Mouse (Mus musculus) embryonic facial prominence, embryonic 11.5 days (tissue): ENCODE results near the gene Syn3. TPM values are rescaled to one million over a fixed set of nuclear protein-coding genes. Genes with fewer than 3 reads are reported as not detected.

Experiments
- ATAC-seq: fragments of 200-750 bp; cut with Nextera tagmentation; replicated peaks from 2 replicates; pipeline ENCODE4 v1.8.0; 2017; ENCODE audit warnings: low read depth; ENCODE audit not compliant: insufficient number of reproducible peaks, low FRiP score, low TSS enrichment
- DNase-seq: peaks from one replicate; pipeline ENCODE4 v3.0.0-alpha.2; 2015; ENCODE audit warnings: low spot score
- H3K27ac ChIP-seq: fragments of 300-500 bp; sonication (generic); replicated peaks from 2 replicates; pipeline ENCODE4 v1.5.1; 2014; ENCODE audit warnings: mild to moderate bottlenecking, low read depth, low read length, control low read depth
- H3K27me3 ChIP-seq: fragments of 300-500 bp; sonication (generic); 2 replicates; pipeline ENCODE4 v1.6.1; 2014; ENCODE audit warnings: mild to moderate bottlenecking, low read length, moderate library complexity, mixed read lengths; ENCODE audit not compliant: control insufficient read depth, insufficient read depth
- H3K36me3 ChIP-seq: fragments of 300-500 bp; sonication (generic); replicated peaks from 2 replicates; pipeline ENCODE4 v1.6.1; 2014; ENCODE audit warnings: low read depth, mild to moderate bottlenecking, low read length, moderate library complexity, mixed read lengths; ENCODE audit not compliant: control insufficient read depth, insufficient read depth
- H3K4me1 ChIP-seq: fragments of 300-500 bp; sonication (generic); 2 replicates; pipeline ENCODE4 v1.6.1; 2014; ENCODE audit warnings: low read length, mixed read lengths; ENCODE audit not compliant: control insufficient read depth, insufficient read depth
- H3K4me2 ChIP-seq: fragments of 300-500 bp; sonication (generic); 2 replicates; pipeline ENCODE4 v1.6.1; 2014; ENCODE audit warnings: low read depth, mild to moderate bottlenecking, control low read depth, low read length, moderate library complexity
- H3K4me3 ChIP-seq: fragments of 300-500 bp; sonication (generic); 2 replicates; pipeline ENCODE4 v1.5.1; 2014; ENCODE audit warnings: low read depth, low read length, control low read depth
- H3K9ac ChIP-seq: fragments of 300-500 bp; sonication (generic); replicated peaks from 2 replicates; pipeline ENCODE4 v1.6.1; 2014; ENCODE audit warnings: mild to moderate bottlenecking, control low read depth, low read length
- H3K9me3 ChIP-seq: fragments of 300-500 bp; sonication (generic); replicated peaks from 2 replicates; pipeline ENCODE4 v1.6.1; 2016; ENCODE audit warnings: mild to moderate bottlenecking, low read length, inconsistent platforms, mixed read lengths; ENCODE audit not compliant: control insufficient read depth
- WGBS: fragments of 180-500 bp; shearing (Covaris S2); extraction: QIAGEN DNeasy Blood & Tissue Kit; methylation state at CpG from one replicate; pipeline ENCODE4 v1.1.7; 2014; 5-methylcytosine and 5-hydroxymethylcytosine counted together
- polyA plus RNA-seq: library from polyadenylated mRNA; unstranded; fragments of >200 nt; fragmentation: Nextera tagmentation; extraction: Ambion mirVana; gene quantifications from 2 replicates; pipeline ENCODE4 v1.2.1, GENCODE M21; 2014

Gene Syn3
- polyA plus RNA-seq, 1 experiment from 2014 or later = 3.1 TPM

DNA sequence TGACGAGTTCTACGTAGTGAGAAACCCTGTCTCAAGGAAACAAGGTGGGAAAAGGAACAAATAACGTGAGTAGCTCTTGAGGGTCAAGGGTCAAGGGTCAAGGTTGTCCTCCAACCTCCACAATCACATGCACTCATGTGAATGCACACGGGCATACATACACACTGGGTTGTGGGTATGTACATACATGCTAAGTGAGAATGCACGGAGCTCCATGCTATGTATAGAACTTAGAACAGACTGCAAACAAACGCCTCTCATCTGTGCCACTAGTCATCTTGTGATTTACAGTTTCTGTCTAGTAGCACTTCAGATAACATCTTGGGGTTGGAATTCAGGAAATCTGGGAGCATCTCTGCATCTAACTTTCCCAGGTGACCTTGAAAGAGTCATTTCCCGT is 253.3 kb downstream of the Syn3 start:
- Histone ChIP-seq H3K36me3 (no peaks in the 10 kb centered on the region), H3K9ac (no peak overlapping the region), H3K27me3 (no peaks in the 10 kb centered on the region), H3K4me2 (no peak overlapping the region), H3K4me1 (no peaks in the 10 kb centered on the region), H3K9me3 (no peaks in the 10 kb centered on the region), H3K4me3 (no peak overlapping the region), H3K27ac (no peak overlapping the region)
- WGBS = 86% methylated on average over 7 of the region's 7 CpGs
- no peak for DNase-seq
- ATAC-seq = no peak

DNA sequence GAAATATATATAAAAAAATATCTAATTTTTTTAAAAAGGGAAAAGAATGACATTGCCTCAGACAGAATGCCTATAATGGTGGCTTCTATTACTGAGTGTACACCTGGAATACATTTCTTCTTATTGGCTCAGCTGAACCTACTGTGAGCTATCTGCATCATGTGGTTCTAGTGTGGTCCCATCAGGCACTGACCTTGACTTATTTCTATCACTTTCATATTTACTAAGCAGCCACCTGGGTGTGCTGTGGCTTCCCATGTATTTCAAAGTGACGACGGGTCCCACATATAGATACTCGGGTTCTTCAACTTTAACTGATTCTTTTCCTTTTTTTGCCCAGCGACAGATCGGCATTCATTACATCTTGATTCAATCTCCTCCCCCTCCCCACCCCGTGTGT is 255.2 kb downstream of the Syn3 start:
- Histone ChIP-seq H3K4me3 (no peak overlapping the region), H3K27ac (no peak overlapping the region), H3K9ac (no peak overlapping the region), H3K36me3 (no peaks in the 10 kb centered on the region), H3K9me3 (no peaks in the 10 kb centered on the region), H3K27me3 (no peaks in the 10 kb centered on the region), H3K4me1 (no peaks in the 10 kb centered on the region), H3K4me2 (no peak overlapping the region)
- ATAC-seq = no peak
- WGBS = 89% methylated on average over 6 of the region's 6 CpGs
- DNase-seq = no peak

DNA sequence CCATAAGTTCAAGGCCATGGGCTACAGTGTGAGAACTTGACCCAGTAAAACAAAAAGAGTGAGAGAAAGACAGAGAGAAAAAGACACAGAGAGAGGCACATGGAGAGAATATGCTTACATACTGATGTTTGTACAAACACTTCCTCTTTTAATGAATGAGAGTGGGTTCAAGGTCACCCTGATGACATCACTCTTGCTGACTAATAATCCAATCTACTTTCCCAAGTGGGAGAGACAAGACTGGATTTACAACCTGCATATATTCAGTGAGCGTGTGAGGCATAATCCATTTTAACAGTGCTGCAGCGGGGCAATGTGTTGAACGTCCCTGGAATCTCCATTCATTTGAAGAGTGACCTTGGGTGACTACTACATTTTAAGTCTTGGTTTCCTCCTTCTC is 256.0 kb downstream of the Syn3 start:
- no peaks in the 10 kb centered on the region for H3K27me3 ChIP-seq
- H3K4me1 ChIP-seq = no peaks in the 10 kb centered on the region
- DNase-seq = no peak
- ATAC-seq = no peak
- no peak overlapping the region for H3K9ac ChIP-seq
- no peaks in the 10 kb centered on the region for H3K36me3 ChIP-seq
- H3K27ac ChIP-seq = no peak overlapping the region
- H3K4me3 ChIP-seq = no peak overlapping the region
- no peak overlapping the region for H3K4me2 ChIP-seq
- no peaks in the 10 kb centered on the region for H3K9me3 ChIP-seq
- WGBS = 96% methylated on average over 3 of the region's 3 CpGs

DNA sequence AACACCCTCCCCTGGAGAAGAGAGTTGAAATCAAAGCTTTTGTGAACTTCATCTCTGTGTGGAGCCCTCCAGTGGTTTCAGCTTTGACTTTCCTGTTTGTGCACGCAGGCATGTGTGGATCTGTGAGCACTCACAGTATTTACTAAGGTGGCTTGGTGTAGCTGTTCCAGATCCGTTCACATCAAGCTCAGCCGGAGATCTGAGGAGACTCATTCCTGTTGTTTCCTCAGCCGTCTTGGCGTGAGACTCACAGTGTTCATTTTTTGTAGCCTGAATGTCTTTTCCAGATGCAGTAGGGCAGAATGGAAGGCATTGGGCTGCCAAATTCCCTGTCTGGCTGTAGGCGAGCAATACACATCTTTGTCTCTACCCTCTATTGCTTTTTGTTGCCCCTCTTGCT is 268.7 kb downstream of the Syn3 start:
- H3K4me3 ChIP-seq = no peak overlapping the region
- no peaks in the 10 kb centered on the region for H3K27me3 ChIP-seq
- H3K4me2 ChIP-seq = no peak overlapping the region
- no peak for ATAC-seq
- WGBS = 88% methylated on average over 6 of the region's 6 CpGs
- H3K9me3 ChIP-seq = no peaks in the 10 kb centered on the region
- no peak overlapping the region for H3K9ac ChIP-seq
- H3K27ac ChIP-seq = no peak overlapping the region
- no peaks in the 10 kb centered on the region for H3K36me3 ChIP-seq
- H3K4me1 ChIP-seq = no peaks in the 10 kb centered on the region
- no peak for DNase-seq

DNA sequence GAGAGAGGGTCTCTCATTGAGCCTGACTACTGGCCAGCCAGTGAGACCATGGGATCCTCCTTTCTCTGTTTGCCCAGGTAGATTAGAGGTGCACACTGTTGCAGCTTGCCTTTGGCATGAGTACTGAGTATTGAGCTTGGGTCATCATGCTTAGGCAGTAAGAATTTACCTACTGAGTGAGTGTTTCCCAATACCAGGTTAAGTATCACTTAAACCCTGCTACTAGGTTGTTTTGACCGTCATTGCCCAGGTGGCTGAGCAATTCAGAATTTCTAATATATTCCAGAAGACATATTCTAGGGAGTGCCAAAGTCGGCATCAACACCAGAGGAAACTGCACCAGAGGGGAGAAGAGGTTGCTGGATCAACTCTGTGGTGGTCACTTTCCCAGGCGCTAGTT is 273.2 kb downstream of the Syn3 start:
- ATAC-seq (no peak), DNase-seq (no peak)
- H3K36me3 ChIP-seq = no peaks in the 10 kb centered on the region
- 88% methylated on average over 3 of the region's 3 CpGs for WGBS
- no peaks in the 10 kb centered on the region for H3K4me1 ChIP-seq
- H3K4me2 ChIP-seq = no peak overlapping the region
- H3K9me3 ChIP-seq = no peaks in the 10 kb centered on the region
- H3K27me3 ChIP-seq = no peaks in the 10 kb centered on the region
- no peak overlapping the region for H3K4me3 ChIP-seq
- no peak overlapping the region for H3K27ac ChIP-seq
- no peak overlapping the region for H3K9ac ChIP-seq

DNA sequence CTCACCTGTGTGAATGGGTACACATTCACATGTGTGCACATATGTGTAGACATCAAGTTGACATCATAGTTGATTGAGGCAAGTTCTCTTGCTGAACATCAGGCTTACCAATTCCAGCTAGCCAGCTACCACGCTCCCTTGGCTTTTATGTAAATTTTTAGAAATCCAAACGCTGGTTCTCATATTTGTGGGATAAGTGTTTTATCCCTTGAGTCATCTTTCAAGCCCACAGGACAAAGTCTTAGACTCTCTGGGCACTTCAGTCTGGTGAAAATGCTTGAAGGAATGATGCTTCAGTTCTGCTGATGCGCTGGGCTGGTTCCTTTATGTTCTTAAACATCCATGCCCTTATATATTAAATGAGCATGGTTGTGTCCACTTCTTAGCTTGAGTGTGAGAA is 279.7 kb downstream of the Syn3 start:
- Histone ChIP-seq H3K4me3 (no peak overlapping the region), H3K4me2 (no peak overlapping the region), H3K9me3 (no peaks in the 10 kb centered on the region), H3K36me3 (no peaks in the 10 kb centered on the region), H3K9ac (no peak overlapping the region), H3K4me1 (no peaks in the 10 kb centered on the region), H3K27ac (no peak overlapping the region), H3K27me3 (no peaks in the 10 kb centered on the region)
- DNase-seq = no peak
- WGBS = 91% methylated on average over 3 of the region's 3 CpGs
- ATAC-seq = no peak

DNA sequence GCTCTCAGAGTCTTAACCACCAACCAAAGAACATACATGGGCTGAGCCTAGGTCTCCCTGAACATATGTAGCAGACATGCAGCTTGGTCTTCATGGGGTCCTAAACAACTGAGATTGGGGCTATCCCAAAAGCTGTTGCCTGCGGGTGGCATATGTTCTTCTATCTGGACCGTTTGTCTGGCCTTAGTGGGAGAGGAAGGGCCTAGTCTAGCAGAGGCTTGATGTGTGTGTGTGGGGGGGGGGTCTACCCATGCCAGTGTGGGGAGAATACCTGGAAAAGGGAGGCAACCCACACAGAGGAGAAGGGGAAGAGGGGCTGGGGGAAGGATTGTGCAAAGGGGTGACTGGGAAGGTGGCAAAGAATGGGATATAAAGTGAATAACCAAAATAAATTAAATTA is 281.9 kb downstream of the Syn3 start:
- WGBS = 89% methylated on average over 2 of the region's 2 CpGs

DNA sequence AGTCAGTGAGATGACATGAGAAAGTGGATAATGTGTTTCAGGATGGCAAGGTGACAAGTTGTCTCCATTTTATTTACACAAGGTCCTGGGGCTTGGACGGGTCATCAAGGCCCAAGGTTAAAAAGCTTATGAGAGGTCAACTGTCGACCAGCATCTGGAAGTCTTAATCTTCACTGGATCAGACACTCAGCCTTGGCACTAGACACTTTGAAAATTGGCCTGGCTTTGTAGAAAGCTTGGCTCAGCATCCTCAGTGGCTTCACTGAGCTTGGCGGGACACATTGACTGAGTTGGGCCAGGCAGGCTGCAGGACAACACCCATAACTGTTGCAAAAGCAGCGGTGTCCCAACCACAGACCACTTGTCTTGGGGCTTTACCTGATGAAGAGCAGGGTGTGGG is 286.6 kb downstream of the Syn3 start:
- Histone ChIP-seq H3K9ac (no peak overlapping the region), H3K27ac (no peak overlapping the region), H3K27me3 (no peaks in the 10 kb centered on the region), H3K4me1 (no peaks in the 10 kb centered on the region), H3K9me3 (no peaks in the 10 kb centered on the region), H3K4me3 (no peak overlapping the region), H3K36me3 (no peaks in the 10 kb centered on the region), H3K4me2 (no peak overlapping the region)
- ATAC-seq (no peak), DNase-seq (no peak)
- WGBS = 78% methylated on average over 4 of the region's 4 CpGs

More for the DNA sequence above, 281.9 kb downstream of the Syn3 start:
- H3K27me3 ChIP-seq = no peaks in the 10 kb centered on the region
- no peaks in the 10 kb centered on the region for H3K9me3 ChIP-seq
- DNase-seq = no peak
- no peak overlapping the region for H3K4me3 ChIP-seq
- no peaks in the 10 kb centered on the region for H3K4me1 ChIP-seq
- ATAC-seq = no peak
- no peak overlapping the region for H3K27ac ChIP-seq
- H3K4me2 ChIP-seq = no peak overlapping the region
- no peak overlapping the region for H3K9ac ChIP-seq
- H3K36me3 ChIP-seq = no peaks in the 10 kb centered on the region

DNA sequence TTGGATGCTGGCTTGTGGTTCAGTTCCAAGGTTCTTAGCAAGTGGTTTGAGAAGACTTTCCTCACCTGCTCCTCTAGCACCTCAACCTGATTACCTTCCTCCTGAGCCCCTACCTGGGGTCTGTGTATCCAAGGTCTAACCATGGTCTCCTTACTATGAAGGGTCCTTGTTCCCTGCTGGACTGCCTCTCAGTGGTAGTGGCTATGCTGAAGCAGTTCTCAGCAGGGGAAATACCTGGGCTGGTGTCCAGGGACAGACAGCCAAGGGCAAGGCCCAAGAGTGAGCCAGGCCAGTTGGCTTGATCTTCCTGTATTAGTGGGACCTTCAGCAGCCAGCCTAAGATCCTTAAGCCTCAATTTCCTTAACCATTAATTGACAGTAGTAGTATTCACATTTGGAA is 294.8 kb downstream of the Syn3 start:
- no peak overlapping the region for H3K4me2 ChIP-seq
- ATAC-seq (no peak), DNase-seq (no peak)
- no peaks in the 10 kb centered on the region for H3K36me3 ChIP-seq
- H3K4me3 ChIP-seq = no peak overlapping the region
- H3K4me1 ChIP-seq = no peaks in the 10 kb centered on the region
- H3K9me3 ChIP-seq = no peaks in the 10 kb centered on the region
- no peaks in the 10 kb centered on the region for H3K27me3 ChIP-seq
- no peak overlapping the region for H3K27ac ChIP-seq
- no peak overlapping the region for H3K9ac ChIP-seq
